Mouse (Mus musculus) spleen, postnatal 10 days (tissue): ENCODE results near the gene Iqub.

Experiments used
- DNase-seq, 2 experiments: peaks; one replicate each; pipeline ENCODE4 v3.0.0; 2021 to 2022; ENCODE audit warnings: low spot score in 2 of 2

The Iqub gene

GRCm38 (mm10) chr6:24470571-24471132 lies 44.2 kb downstream of the Iqub start:
- DNase-seq: no peak

- no peak for DNase-seq
These were observed 44.7 kb downstream of the Iqub start for GRCm38 (mm10) chr6:24470135-24470534.

GRCm38 (mm10) chr6:24456097-24456496 lies 58.8 kb downstream of the Iqub start:
- DNase-seq: peak in 1 of 2 experiments; percentile 43

GRCm38 (mm10) chr6:24451026-24451821 lies 63.6 kb downstream of the Iqub start:
- no peak for DNase-seq

GRCm38 (mm10) chr6:24450241-24450640 lies 64.6 kb downstream of the Iqub start:
- no peak for DNase-seq

- no peak for DNase-seq
These were observed 98.8 kb downstream of the Iqub start for GRCm38 (mm10) chr6:24416056-24416455.

- DNase-seq: no peak
These were observed 99.4 kb downstream of the Iqub start for GRCm38 (mm10) chr6:24415500-24415899.

- DNase-seq: no peak
These were observed 106.1 kb downstream of the Iqub start for GRCm38 (mm10) chr6:24408573-24409427.

GRCm38 (mm10) chr6:24407743-24408142 lies 107.1 kb downstream of the Iqub start:
- DNase-seq: no peak

- no peak for DNase-seq
These were observed 117.6 kb downstream of the Iqub start for GRCm38 (mm10) chr6:24397237-24397647.
